Mouse (Mus musculus) kidney, embryonic 14.5 days (tissue): ENCODE measurements around the gene Sri. TPM values are rescaled to one million over a fixed set of nuclear protein-coding genes. Genes with fewer than 3 reads are reported as not detected.
A peak's percentile ranks its signal among the peaks of the same experiment; 100 is the strongest.
"Not testable (repeated sequence)": the region's sequence is repeated elsewhere in the genome, so short reads cannot be mapped to it uniquely, and the experiment has no call there.

ENCODE experiments used
- ATAC-seq: fragments of 200-750 bp; cut with Nextera tagmentation; 2 replicates; pipeline ENCODE4 v1.8.0; 2017; ENCODE audit warnings: moderate number of reproducible peaks, mild to moderate bottlenecking, moderate TSS enrichment, moderate library complexity; ENCODE audit not compliant: low FRiP score, low TSS enrichment
- H3K27ac ChIP-seq: fragments of 300-500 bp; sonication (generic); 2 replicates; pipeline ENCODE4 v1.5.1; 2014; ENCODE audit warnings: low read depth, mild to moderate bottlenecking, low read length, moderate library complexity, mixed read lengths
- H3K27me3 ChIP-seq: fragments of 300-500 bp; sonication (generic); 2 replicates; pipeline ENCODE4 v1.6.1; 2014; ENCODE audit warnings: mild to moderate bottlenecking, low read length; ENCODE audit not compliant: control insufficient read depth, insufficient read depth
- H3K36me3 ChIP-seq: fragments of 300-500 bp; sonication (generic); 2 replicates; pipeline ENCODE4 v1.6.1; 2014; ENCODE audit warnings: low read length, mixed read lengths; ENCODE audit not compliant: control insufficient read depth, insufficient read depth
- H3K4me1 ChIP-seq: fragments of 300-500 bp; sonication (generic); 2 replicates; pipeline ENCODE4 v1.6.1; 2014; ENCODE audit warnings: low read length, mixed read lengths; ENCODE audit not compliant: control insufficient read depth, insufficient read depth
- H3K4me2 ChIP-seq: fragments of 300-500 bp; sonication (generic); replicated peaks from 2 replicates; pipeline ENCODE4 v1.6.1; 2014; ENCODE audit warnings: low read depth, mild to moderate bottlenecking, low read length
- H3K4me3 ChIP-seq: fragments of 300-500 bp; sonication (generic); 2 replicates; pipeline ENCODE4 v1.5.1; 2014; ENCODE audit warnings: mild to moderate bottlenecking, low read length
- H3K9ac ChIP-seq: fragments of 300-500 bp; sonication (generic); 2 replicates; pipeline ENCODE4 v1.6.1; 2014; ENCODE audit warnings: low read depth, mild to moderate bottlenecking, low read length, moderate library complexity
- H3K9me3 ChIP-seq: fragments of 300-500 bp; sonication (generic); 2 replicates; pipeline ENCODE4 v1.6.1; 2016; ENCODE audit warnings: low read length; ENCODE audit not compliant: control insufficient read depth
- WGBS: fragments of 180-500 bp; shearing (Covaris S2); extraction: QIAGEN DNeasy Blood & Tissue Kit; methylation state at CpG from one replicate; pipeline ENCODE4 v1.1.7; 2014; 5-methylcytosine and 5-hydroxymethylcytosine counted together
- polyA plus RNA-seq: library from polyadenylated mRNA; unstranded; fragments of >200 nt; fragmentation: Nextera tagmentation; extraction: Ambion mirVana; gene quantifications from 2 replicates; pipeline ENCODE4 v1.2.1, GENCODE M21; 2014

Gene Sri
- 275 and 301 TPM in 2 replicates for polyA plus RNA-seq

DNA sequence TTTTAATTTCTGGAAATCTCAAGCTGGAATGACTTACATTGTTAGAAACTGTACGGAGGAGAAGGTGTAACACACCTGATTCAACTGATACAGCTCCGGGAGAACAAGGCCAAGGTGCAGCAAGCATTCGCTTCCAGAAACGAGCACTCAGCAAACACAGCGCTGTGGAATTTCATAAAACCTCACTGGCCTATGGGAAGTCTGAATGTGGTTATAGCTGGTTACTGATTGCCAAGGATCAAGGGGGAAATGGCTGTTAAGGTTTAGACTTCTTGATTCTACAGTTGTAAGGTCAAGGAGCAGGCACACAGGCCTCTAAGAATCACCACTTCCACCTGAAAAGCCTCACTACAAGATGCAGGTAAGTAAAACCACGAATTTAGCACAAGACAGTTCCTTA, at the start of gene Sri:
Gene Sri, plus strand, starts transcription at position 224 of the 400 bp plus-strand sequence.
- no peaks in the 10 kb centered on the region for H3K9me3 ChIP-seq
- H3K4me3 ChIP-seq, result no peak within 1 kb of the TSS
- ATAC-seq, result peak; percentile 49; the same call in 1 of the 2 replicates
- no peaks in the 10 kb centered on the region for H3K27me3 ChIP-seq
- 71% methylated on average over 6 of the region's 6 CpGs for WGBS
- no peak within 1 kb of the TSS for H3K27ac ChIP-seq
- no peak within 1 kb of the TSS for H3K4me2 ChIP-seq
- H3K9ac ChIP-seq, result no peak within 1 kb of the TSS
- H3K36me3 ChIP-seq, result no peaks in the 10 kb centered on the region
- H3K4me1 ChIP-seq, result no peaks in the 10 kb centered on the region

DNA sequence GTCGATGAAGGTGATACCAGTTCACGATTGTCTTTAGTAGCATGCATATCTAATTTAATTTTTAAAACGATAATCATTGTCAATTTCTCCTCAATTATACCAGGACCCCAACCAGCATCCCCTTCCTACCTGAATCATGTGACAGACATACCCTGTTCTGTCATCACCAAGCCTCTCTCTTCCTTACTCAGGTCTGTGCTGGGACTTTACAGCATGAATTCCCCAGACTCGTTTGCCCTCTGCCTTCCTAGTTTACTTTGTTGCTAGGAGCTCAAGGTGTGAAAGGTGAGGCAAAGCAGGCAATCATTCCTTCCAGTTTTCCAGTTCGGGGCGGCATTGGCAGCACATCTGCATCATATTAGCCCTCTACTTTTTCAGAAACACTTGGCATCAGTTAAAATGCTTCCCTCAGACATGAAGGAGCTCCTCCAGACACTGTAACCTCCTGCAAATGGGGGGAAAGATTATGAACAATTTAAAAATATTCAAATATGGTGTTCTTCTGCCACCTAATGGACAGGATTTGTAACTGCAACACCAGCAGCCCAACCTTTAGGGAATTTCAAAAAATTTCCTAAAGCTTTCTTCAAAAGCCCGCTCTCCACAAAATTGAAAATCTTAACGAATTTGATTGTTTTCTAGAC, 49.4 kb upstream of the Sri start:
- ATAC-seq, result peak; percentile 46; the same call in 1 of the 2 replicates
- WGBS, result 51% methylated on average over 8 of the region's 8 CpGs
- H3K4me2 ChIP-seq, result no peak overlapping the region
- H3K9ac ChIP-seq, result no peak overlapping the region
- H3K4me3 ChIP-seq, result no peak overlapping the region
- H3K36me3 ChIP-seq, result no peaks in the 10 kb centered on the region
- H3K27ac ChIP-seq, result no peak overlapping the region
- no peaks in the 10 kb centered on the region for H3K4me1 ChIP-seq
- H3K9me3 ChIP-seq, result no peaks in the 10 kb centered on the region
- no peaks in the 10 kb centered on the region for H3K27me3 ChIP-seq

DNA sequence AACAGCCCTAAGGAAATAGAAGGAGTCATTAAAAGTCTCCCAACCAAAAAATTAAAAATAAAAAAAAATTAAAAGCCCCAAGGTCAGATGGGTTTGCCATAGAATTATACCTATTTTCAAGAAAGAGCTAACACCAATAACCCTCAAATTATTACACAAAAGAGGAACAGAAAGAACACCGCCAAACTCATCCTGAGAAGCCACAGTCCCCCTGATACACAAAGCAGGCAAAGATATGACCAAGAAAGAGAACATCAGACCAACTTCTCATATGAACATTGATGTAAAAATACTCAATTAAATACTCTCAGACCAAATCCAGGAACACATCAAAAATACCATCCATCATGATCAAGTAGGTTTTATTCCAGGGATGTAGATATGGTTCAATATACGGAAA, 48.8 kb upstream of the Sri start:
- Histone ChIP-seq H3K4me3 (no peak overlapping the region), H3K4me1 (no peaks in the 10 kb centered on the region), H3K27me3 (no peaks in the 10 kb centered on the region), H3K9ac (no peak overlapping the region), H3K27ac (no peak overlapping the region), H3K4me2 (no peak overlapping the region), H3K36me3 (no peaks in the 10 kb centered on the region), H3K9me3 (no peaks in the 10 kb centered on the region)
- 87% methylated on average over 2 of the region's 2 CpGs for WGBS
- ATAC-seq, result no peak

- Histone ChIP-seq H3K4me3 (no peak overlapping the region), H3K27ac (no peak overlapping the region), H3K27me3 (no peaks in the 10 kb centered on the region), H3K4me2 (no peak overlapping the region), H3K9ac (no peak overlapping the region), H3K36me3 (no peaks in the 10 kb centered on the region), H3K9me3 (no peaks in the 10 kb centered on the region), H3K4me1 (no peaks in the 10 kb centered on the region)
- 84% methylated on average over 10 of the region's 10 CpGs for WGBS
- ATAC-seq, result no peak
Measured at GRCm38 (mm10) chr5:8000466-8000865, 45.4 kb upstream of the Sri start.

- H3K9ac ChIP-seq, result no peak overlapping the region
- H3K27ac ChIP-seq, result no peak overlapping the region
- H3K36me3 ChIP-seq, result no peaks in the 10 kb centered on the region
- no peaks in the 10 kb centered on the region for H3K4me1 ChIP-seq
- H3K4me3 ChIP-seq, result no peak overlapping the region
- ATAC-seq, result no peak
- no peaks in the 10 kb centered on the region for H3K9me3 ChIP-seq
- no peaks in the 10 kb centered on the region for H3K27me3 ChIP-seq
- H3K4me2 ChIP-seq, result no peak overlapping the region
Measured at GRCm38 (mm10) chr5:8002827-8003226, 43.1 kb upstream of the Sri start.

GRCm38 (mm10) chr5:8013276-8013675, 32.6 kb upstream of the Sri start:
- Histone ChIP-seq H3K27ac (no peak overlapping the region), H3K27me3 (no peaks in the 10 kb centered on the region), H3K36me3 (no peaks in the 10 kb centered on the region), H3K4me1 (no peaks in the 10 kb centered on the region), H3K9me3 (0 out of 2 replicates have a peak, but pooled peaks cover 5% of the 10 kb centered on the region), H3K9ac (no peak overlapping the region), H3K4me3 (no peak overlapping the region), H3K4me2 (no peak overlapping the region)
- no peak for ATAC-seq
- 72% methylated on average over 3 of the region's 3 CpGs for WGBS

DNA sequence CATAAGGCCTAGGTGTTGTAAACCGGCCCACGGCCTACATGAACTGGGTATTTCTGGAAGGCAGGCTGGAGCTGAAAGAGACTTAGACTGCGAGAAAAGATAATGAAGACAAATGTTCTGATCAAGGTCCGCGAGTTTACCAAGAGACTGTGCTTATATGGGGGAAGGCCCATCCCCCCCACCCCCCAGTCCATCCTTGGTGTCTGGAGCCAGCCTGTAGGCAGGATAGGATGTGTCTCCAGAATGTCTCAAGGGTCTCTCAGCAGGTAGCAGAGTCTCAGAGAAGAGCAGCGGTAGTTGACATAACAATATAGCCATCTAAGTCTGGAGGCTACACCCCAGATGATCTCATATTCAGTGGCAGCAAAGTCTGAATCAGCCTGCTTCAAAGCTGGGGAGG, 11.3 kb upstream of the Sri start:
- not testable (repeated sequence) for H3K4me1 ChIP-seq, H3K4me3 ChIP-seq, H3K9me3 ChIP-seq, H3K4me2 ChIP-seq, H3K27me3 ChIP-seq, H3K9ac ChIP-seq, H3K27ac ChIP-seq, H3K36me3 ChIP-seq, ATAC-seq
- 92% methylated on average over 6 of the region's 6 CpGs for WGBS

DNA sequence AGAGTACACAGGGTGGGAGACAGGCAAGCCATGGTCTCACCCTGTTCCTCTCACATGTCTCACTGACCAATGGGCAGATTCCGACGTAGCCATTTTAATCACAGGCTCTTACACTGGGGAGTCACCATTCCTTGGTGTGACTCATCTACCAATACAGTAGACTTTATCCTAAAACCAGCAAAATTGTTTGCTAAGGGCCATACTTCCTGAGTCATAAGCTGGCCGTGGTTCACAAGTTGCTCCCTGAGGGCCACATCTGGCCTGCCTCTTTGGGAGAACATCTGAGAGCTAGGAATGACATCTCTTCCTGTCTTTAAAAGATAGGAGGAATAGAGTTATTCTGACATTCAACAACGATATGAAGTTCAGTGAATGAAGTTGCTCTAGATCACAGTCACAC, 7.9 kb downstream of the Sri start:
- Histone ChIP-seq H3K4me2 (no peak overlapping the region), H3K27ac (no peak overlapping the region), H3K4me1 (no peaks in the 10 kb centered on the region), H3K9ac (no peak overlapping the region), H3K27me3 (no peaks in the 10 kb centered on the region), H3K36me3 (peaks cover 5% of the 10 kb centered on the region; the same call in 1 of the 2 replicates), H3K9me3 (no peaks in the 10 kb centered on the region), H3K4me3 (no peak overlapping the region)
- no peak for ATAC-seq
- 90% methylated on average over 4 of the region's 4 CpGs for WGBS

GRCm38 (mm10) chr5:8055721-8056129, 9.8 kb downstream of the Sri start:
- 38% methylated on average over 8 of the region's 8 CpGs for WGBS
- Histone ChIP-seq H3K4me2 (peak overlapping the region; percentile 47), H3K27ac (peak overlapping the region; percentile 93; the same call in 1 of the 2 replicates)

More at GRCm38 (mm10) chr5:8055721-8056129, 9.8 kb downstream of the Sri start:
- ATAC-seq, result peak; percentile 19; the same call in 1 of the 2 replicates
- Histone ChIP-seq H3K27me3 (no peaks in the 10 kb centered on the region), H3K4me1 (no peaks in the 10 kb centered on the region), H3K9ac (peak overlapping the region; percentile 81; the same call in 1 of the 2 replicates), H3K36me3 (peaks cover 21% of the 10 kb centered on the region; the same call in 1 of the 2 replicates), H3K4me3 (peak overlapping the region; percentile 82), H3K9me3 (no peaks in the 10 kb centered on the region)
